Mouse (Mus musculus) heart, embryonic 12.5 days (tissue): ENCODE data around the gene Tuba1b. TPM values are rescaled to one million over a fixed set of nuclear protein-coding genes. Genes with fewer than 3 reads are reported as not detected.

Experiments used
- ATAC-seq: fragments of 200-750 bp; cut with Nextera tagmentation; 2 replicates; pipeline ENCODE4 v1.8.0; 2017; ENCODE audit warnings: moderate TSS enrichment, moderate library complexity; ENCODE audit not compliant: insufficient number of reproducible peaks, low FRiP score
- H3K27ac ChIP-seq: fragments of 300-500 bp; sonication (generic); 2 replicates; pipeline ENCODE4 v1.5.1; 2016; ENCODE audit warnings: mild to moderate bottlenecking, moderate library complexity; ENCODE audit not compliant: poor library complexity, severe bottlenecking
- H3K27me3 ChIP-seq: fragments of 300-500 bp; sonication (generic); replicated peaks from 2 replicates; pipeline ENCODE4 v1.6.1; 2016; ENCODE audit warnings: mild to moderate bottlenecking, moderate library complexity
- H3K36me3 ChIP-seq: fragments of 300-500 bp; sonication (generic); 2 replicates; pipeline ENCODE4 v1.6.1; 2016; ENCODE audit warnings: mild to moderate bottlenecking, moderate library complexity
- H3K4me1 ChIP-seq: fragments of 300-500 bp; sonication (generic); replicated peaks from 2 replicates; pipeline ENCODE4 v1.6.1; 2016; ENCODE audit warnings: mild to moderate bottlenecking
- H3K4me2 ChIP-seq: fragments of 300-500 bp; sonication (generic); 2 replicates; pipeline ENCODE4 v1.6.1; 2016; ENCODE audit warnings: mild to moderate bottlenecking, moderate library complexity
- H3K4me3 ChIP-seq: fragments of 300-500 bp; sonication (generic); 2 replicates; pipeline ENCODE4 v1.5.1; 2016; ENCODE audit warnings: mild to moderate bottlenecking
- H3K9ac ChIP-seq: fragments of 300-500 bp; sonication (generic); 2 replicates; pipeline ENCODE4 v1.6.1; 2016; ENCODE audit warnings: mild to moderate bottlenecking, moderate library complexity
- H3K9me3 ChIP-seq: fragments of 300-500 bp; sonication (generic); replicated peaks from 2 replicates; pipeline ENCODE4 v1.6.1; 2016; ENCODE audit warnings: mild to moderate bottlenecking, moderate library complexity
- WGBS: fragments of 180-500 bp; shearing (Covaris S2); methylation state at CpG from one replicate; pipeline ENCODE4 v1.1.7; 2016; 5-methylcytosine and 5-hydroxymethylcytosine counted together
- polyA plus RNA-seq: library from polyadenylated mRNA; unstranded; fragments of >200 nt; fragmentation: Nextera tagmentation; extraction: Ambion mirVana; gene quantifications from 2 replicates; pipeline ENCODE4 v1.2.1, GENCODE M21; 2016

The Tuba1b gene
- polyA plus RNA-seq, 1 experiment from 2014 or later, result 1,481 TPM

DNA sequence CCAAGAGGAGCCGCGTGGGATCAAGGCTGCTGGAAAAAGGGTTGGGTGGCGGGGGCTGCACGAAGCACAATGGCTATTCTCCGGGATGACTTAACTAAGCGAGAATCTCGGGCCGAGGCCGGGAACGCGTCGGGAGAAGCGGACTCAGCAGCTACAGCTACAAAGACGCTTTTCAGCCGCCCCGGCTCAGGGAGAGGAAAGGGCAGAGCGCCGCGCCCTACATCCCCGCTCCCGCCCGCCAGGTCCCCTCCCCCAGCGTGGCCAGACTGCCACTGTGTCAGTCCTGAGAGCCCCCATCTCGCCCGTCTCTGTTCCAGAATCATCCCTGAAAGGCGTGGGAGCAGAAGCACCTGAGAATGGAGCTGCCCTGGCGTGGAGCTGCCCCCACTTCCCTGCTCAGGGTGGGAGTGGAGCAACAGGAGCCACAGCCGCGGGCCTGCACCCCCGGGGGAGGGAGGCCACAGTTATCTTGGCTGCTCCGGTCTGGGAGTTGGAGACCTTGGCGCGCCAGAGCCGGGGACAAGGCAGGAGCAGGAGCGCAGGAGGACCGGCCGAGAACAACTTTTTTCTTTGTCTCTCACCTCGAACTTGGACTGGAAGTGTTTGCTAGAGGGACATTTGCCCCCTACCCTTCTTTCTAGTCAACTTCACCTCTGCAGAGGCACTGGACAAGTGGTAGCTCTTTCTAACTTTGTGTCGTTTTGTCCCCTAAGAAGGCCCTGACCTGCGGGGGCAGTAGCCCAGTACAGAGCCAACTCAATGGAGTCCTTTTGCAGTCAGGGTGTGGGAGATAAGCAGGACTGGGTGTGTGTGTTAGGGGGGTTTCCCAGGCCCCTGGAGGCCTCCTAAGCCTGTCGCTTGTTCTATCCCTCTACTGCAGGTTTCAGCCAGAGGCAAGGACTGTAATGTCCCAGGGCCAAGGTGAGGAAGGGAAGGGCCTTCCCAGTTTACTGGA, 38.5 kb downstream of the Tuba1b start:
- H3K4me1 ChIP-seq, result peaks cover 49% of the 10 kb centered on the region
- no peaks in the 10 kb centered on the region for H3K9me3 ChIP-seq
- H3K36me3 ChIP-seq, result no peaks in the 10 kb centered on the region
- 2% methylated on average over 39 of the region's 41 CpGs for WGBS
- peak overlapping the region; percentile 51 for H3K9ac ChIP-seq
- H3K27me3 ChIP-seq, result peaks cover 73% of the 10 kb centered on the region
- peak overlapping the region; percentile 95 for H3K4me2 ChIP-seq
- peak overlapping the region; percentile 59 for H3K4me3 ChIP-seq
- ATAC-seq, result peak; percentile 42; the same call in 1 of the 2 replicates
- H3K27ac ChIP-seq, result peak overlapping the region; percentile 51

- Histone ChIP-seq H3K9ac (peak overlapping the region; percentile 64), H3K27ac (peak overlapping the region; percentile 51; the same call in 1 of the 2 replicates), H3K27me3 (peaks cover 73% of the 10 kb centered on the region), H3K4me3 (peak overlapping the region; percentile 59), H3K9me3 (no peaks in the 10 kb centered on the region), H3K4me1 (peaks cover 49% of the 10 kb centered on the region), H3K4me2 (peak overlapping the region; percentile 95), H3K36me3 (no peaks in the 10 kb centered on the region)
- WGBS, result 5% methylated on average over 38 of the region's 38 CpGs
- ATAC-seq, result no peak; the same call in 1 of the 2 replicates
These were observed 39.4 kb downstream of the Tuba1b start for GRCm38 (mm10) chr15:98894746-98895634.

- peak within 1 kb of the TSS; percentile 51; the same call in 1 of the 2 replicates for H3K27ac ChIP-seq
- WGBS, result 1% methylated on average over 77 of the region's 77 CpGs
- peak within 1 kb of the TSS; percentile 95 for H3K4me2 ChIP-seq
- H3K4me3 ChIP-seq, result peak within 1 kb of the TSS; percentile 59
- H3K36me3 ChIP-seq, result no peaks in the 10 kb centered on the region
- H3K9me3 ChIP-seq, result no peaks in the 10 kb centered on the region
- H3K9ac ChIP-seq, result peak within 1 kb of the TSS; percentile 64
- ATAC-seq, result no peak
- H3K27me3 ChIP-seq, result peaks cover 70% of the 10 kb centered on the region
- H3K4me1 ChIP-seq, result peaks cover 49% of the 10 kb centered on the region
These were observed 40.2 kb downstream of the Tuba1b start, which contains the start of gene Rhebl1 for GRCm38 (mm10) chr15:98893940-98894745. Gene Rhebl1, minus strand, starts transcription at chr15:98894540.

- H3K27me3 ChIP-seq, result peaks cover 60% of the 10 kb centered on the region
- H3K4me3 ChIP-seq, result no peak overlapping the region
- H3K9me3 ChIP-seq, result no peaks in the 10 kb centered on the region
- no peaks in the 10 kb centered on the region for H3K36me3 ChIP-seq
- H3K27ac ChIP-seq, result no peak overlapping the region
- ATAC-seq, result no peak
- no peak overlapping the region for H3K9ac ChIP-seq
- WGBS, result 56% methylated on average over 4 of the region's 4 CpGs
- H3K4me2 ChIP-seq, result peak overlapping the region; percentile 95; the same call in 1 of the 2 replicates
- peaks cover 42% of the 10 kb centered on the region for H3K4me1 ChIP-seq
These were observed 41.3 kb downstream of the Tuba1b start for GRCm38 (mm10) chr15:98893036-98893435.

DNA sequence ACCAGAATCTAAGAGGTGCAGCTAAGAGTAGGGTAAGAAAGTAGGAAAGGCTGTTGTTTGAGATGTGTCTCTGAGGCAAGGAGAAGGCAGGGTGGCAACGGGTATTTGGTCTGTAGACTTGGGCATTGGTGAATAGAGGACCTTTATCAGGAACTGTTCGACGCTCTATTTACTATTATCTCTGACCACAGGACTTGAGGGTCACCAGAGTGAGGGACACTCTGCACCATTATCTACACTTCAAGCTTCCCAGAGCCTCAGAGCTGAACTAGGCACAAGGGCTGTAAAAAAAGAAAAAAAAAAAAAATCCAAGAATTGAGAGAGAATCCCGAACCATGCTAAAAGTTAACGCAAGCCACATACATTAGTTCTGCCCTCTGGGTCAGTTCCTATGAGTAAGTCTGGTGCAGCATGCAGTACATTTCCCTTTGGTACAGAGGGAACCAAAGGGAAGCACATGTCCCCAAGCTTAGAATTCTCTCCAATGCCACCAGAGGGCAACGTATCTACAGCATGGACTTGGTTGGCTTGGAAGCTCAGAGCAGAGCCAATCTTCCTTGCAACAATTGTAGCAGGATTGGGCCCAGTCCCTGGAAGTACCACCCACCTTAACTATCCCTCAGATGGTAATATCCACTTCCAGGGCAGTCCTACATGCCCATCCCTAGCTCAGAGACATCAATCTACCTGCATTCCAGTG, 42.3 kb downstream of the Tuba1b start:
- H3K4me1 ChIP-seq, result peaks cover 33% of the 10 kb centered on the region
- H3K27ac ChIP-seq, result no peak overlapping the region
- H3K4me2 ChIP-seq, result 0 out of 2 replicates have a peak overlapping the region, but pooled peaks have one; percentile 59
- no peaks in the 10 kb centered on the region for H3K36me3 ChIP-seq
- H3K9me3 ChIP-seq, result no peaks in the 10 kb centered on the region
- no peak overlapping the region for H3K4me3 ChIP-seq
- WGBS, result 20% methylated on average over 6 of the region's 6 CpGs
- peaks cover 52% of the 10 kb centered on the region for H3K27me3 ChIP-seq
- 0 out of 2 replicates have a peak overlapping the region, but pooled peaks have one; percentile 35 for H3K9ac ChIP-seq
- peak; percentile 37; the same call in 1 of the 2 replicates for ATAC-seq

- Histone ChIP-seq H3K27ac (no peak overlapping the region), H3K4me1 (peaks cover 27% of the 10 kb centered on the region), H3K4me3 (peak overlapping the region; percentile 28), H3K9ac (peak overlapping the region; percentile 46; the same call in 1 of the 2 replicates), H3K4me2 (peak overlapping the region; percentile 59), H3K9me3 (no peaks in the 10 kb centered on the region), H3K27me3 (peaks cover 44% of the 10 kb centered on the region), H3K36me3 (no peaks in the 10 kb centered on the region)
- 12% methylated on average over 19 of the region's 19 CpGs for WGBS
- no peak for ATAC-seq
These were observed 43.1 kb downstream of the Tuba1b start for GRCm38 (mm10) chr15:98891198-98891742.

GRCm38 (mm10) chr15:98887526-98887925, 46.8 kb downstream of the Tuba1b start:
- Histone ChIP-seq H3K27me3 (0 out of 2 replicates have a peak, but pooled peaks cover 6% of the 10 kb centered on the region), H3K4me2 (no peak overlapping the region), H3K4me1 (no peaks in the 10 kb centered on the region; the same call in 1 of the 2 replicates), H3K9ac (no peak overlapping the region), H3K4me3 (no peak overlapping the region), H3K9me3 (no peaks in the 10 kb centered on the region), H3K27ac (no peak overlapping the region), H3K36me3 (no peaks in the 10 kb centered on the region)
- ATAC-seq, result no peak
- WGBS, result 80% methylated on average over 7 of the region's 7 CpGs

GRCm38 (mm10) chr15:98886667-98887387, 47.5 kb downstream of the Tuba1b start:
- H3K4me3 ChIP-seq, result no peak overlapping the region
- WGBS, result 61% methylated on average over 8 of the region's 8 CpGs
- no peak overlapping the region for H3K9ac ChIP-seq
- H3K36me3 ChIP-seq, result no peaks in the 10 kb centered on the region
- H3K9me3 ChIP-seq, result no peaks in the 10 kb centered on the region
- ATAC-seq, result no peak
- H3K27ac ChIP-seq, result no peak overlapping the region
- no peak overlapping the region for H3K4me2 ChIP-seq
- H3K27me3 ChIP-seq, result 0 out of 2 replicates have a peak, but pooled peaks cover 4% of the 10 kb centered on the region
- H3K4me1 ChIP-seq, result peaks cover 2% of the 10 kb centered on the region

DNA sequence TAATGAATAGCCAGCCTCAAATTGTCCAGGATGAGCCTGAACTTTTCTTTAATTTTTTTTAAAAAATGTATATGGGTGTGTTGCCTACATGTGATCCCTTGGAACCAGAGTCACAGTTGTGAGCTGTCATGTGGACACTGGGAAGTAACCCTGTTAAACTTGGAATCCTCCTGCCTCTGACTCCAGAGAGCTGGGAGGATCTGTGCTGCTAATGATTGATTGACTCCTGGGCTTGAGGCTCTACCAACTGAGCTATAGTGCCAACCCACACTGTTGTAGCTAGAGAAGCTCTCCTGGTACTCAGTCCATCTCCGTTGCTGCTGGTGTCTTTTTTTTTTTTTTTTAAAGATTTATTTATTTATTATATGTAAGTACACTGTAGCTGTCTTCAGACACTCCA, 50.3 kb downstream of the Tuba1b start:
- H3K4me3 ChIP-seq, result no peak overlapping the region
- H3K27ac ChIP-seq, result no peak overlapping the region
- peaks cover 12% of the 10 kb centered on the region for H3K4me1 ChIP-seq
- no peaks in the 10 kb centered on the region for H3K36me3 ChIP-seq
- no peaks in the 10 kb centered on the region for H3K9me3 ChIP-seq
- no peak for ATAC-seq
- no peak overlapping the region for H3K9ac ChIP-seq
- H3K4me2 ChIP-seq, result no peak overlapping the region
- 57% methylated on average over 1 of the region's 1 CpGs for WGBS
- no peaks in the 10 kb centered on the region for H3K27me3 ChIP-seq
